Mouse (Mus musculus) gastrocnemius, adult 8-10 months (tissue): ENCODE data around the gene Prrx1. TPM values are rescaled to one million over a fixed set of nuclear protein-coding genes. Genes with fewer than 3 reads are reported as not detected.

Source experiments
- DNase-seq, 2 experiments: peaks; one replicate each; pipeline ENCODE4 v3.0.0; 2022; ENCODE audit warnings: low spot score in 2 of 2
- total RNA-seq, 4 experiments: library from RNA; stranded (reverse); gene quantifications; 2 replicates each; pipeline ENCODE4 v1.2.4; 2022

Gene Prrx1
- total RNA-seq = 10 to 100 TPM; 34.8 to 41.6 (median 35.3) TPM

GRCm38 (mm10) chr1:163313101-163313773 lies at the start of gene Prrx1:
TSS of gene Prrx1 (minus strand) at chr1:163313710.
- DNase-seq = no peak

- DNase-seq = peak; percentile 7 to 27
Observed at GRCm38 (mm10) chr1:163362202-163362601, 48.7 kb upstream of the Prrx1 start.

- DNase-seq = no peak
Observed at GRCm38 (mm10) chr1:163361376-163361775, 47.9 kb upstream of the Prrx1 start.

- no peak for DNase-seq
Observed at GRCm38 (mm10) chr1:163360796-163361195, 47.3 kb upstream of the Prrx1 start.

GRCm38 (mm10) chr1:163359521-163359920 lies 46.0 kb upstream of the Prrx1 start:
- DNase-seq = no peak

GRCm38 (mm10) chr1:163358165-163358564 lies 44.7 kb upstream of the Prrx1 start:
- no peak for DNase-seq

GRCm38 (mm10) chr1:163357733-163358132 lies 44.2 kb upstream of the Prrx1 start:
- DNase-seq = no peak

- DNase-seq = no peak
Observed at GRCm38 (mm10) chr1:163356167-163356566, 42.7 kb upstream of the Prrx1 start.

- no peak for DNase-seq
Observed at GRCm38 (mm10) chr1:163355626-163356156, 42.2 kb upstream of the Prrx1 start.

GRCm38 (mm10) chr1:163350988-163351387 lies 37.5 kb upstream of the Prrx1 start:
- no peak for DNase-seq

- DNase-seq = peak in 1 of 2 experiments; percentile 23
Observed at GRCm38 (mm10) chr1:163345541-163345940, 32.0 kb upstream of the Prrx1 start.

GRCm38 (mm10) chr1:163344931-163345330 lies 31.4 kb upstream of the Prrx1 start:
- no peak for DNase-seq

GRCm38 (mm10) chr1:163339219-163339561 lies 25.7 kb upstream of the Prrx1 start:
- no peak for DNase-seq

GRCm38 (mm10) chr1:163338525-163339218 lies 25.2 kb upstream of the Prrx1 start:
- DNase-seq = peak; percentile 38 to 77

GRCm38 (mm10) chr1:163337821-163338220 lies 24.3 kb upstream of the Prrx1 start:
- DNase-seq = peak; percentile 7 to 22

- DNase-seq = no peak
Observed at GRCm38 (mm10) chr1:163327279-163327678, 13.8 kb upstream of the Prrx1 start.

- DNase-seq = no peak
Observed at GRCm38 (mm10) chr1:163319669-163320571, 6.4 kb upstream of the Prrx1 start.

- no peak for DNase-seq
Observed at GRCm38 (mm10) chr1:163316920-163317319, 3.4 kb upstream of the Prrx1 start.

GRCm38 (mm10) chr1:163314829-163315301 lies 1.4 kb upstream of the Prrx1 start:
- DNase-seq = no peak

- DNase-seq = no peak
Observed at GRCm38 (mm10) chr1:163313921-163314725, 613 bp upstream of the Prrx1 start.
